In genomic region chr12:76190940-76191339, GRCm38 (mm10) we compare ENCODE assay signal across 9 mouse cellular contexts. TPM values are rescaled to one million over a fixed set of nuclear protein-coding genes. Genes with fewer than 3 reads are reported as not detected.
DNase-seq lines count a peak whose midpoint lies in the region; ATAC-seq lines count a peak whose summit lies in the region.
"Had no signal": no experiment of that assay in that cellular context is flagged by ENCODE, and none has a peak within 500 bp of the region (broad histone marks: within the 10 kb centered on the region; RNA-seq: fewer than 3 reads in every experiment).

No protein-coding gene starts in this region.

- peaks cover 4% of the 10 kb centered on the region; the same call in 1 of the 2 replicates for H3K4me1 ChIP-seq in kidney, embryonic 14.5 days (ENCODE audit: control insufficient read depth, insufficient read depth, low read length)
- peaks cover 3% of the 10 kb centered on the region; the same call in 1 of the 2 replicates for H3K4me1 ChIP-seq in midbrain, embryonic 13.5 days (replicated peaks)

- no peaks in the 10 kb centered on the region for H3K36me3 ChIP-seq in kidney, embryonic 14.5 days (ENCODE audit: control insufficient read depth, insufficient read depth, low read length)
- no peaks in the 10 kb centered on the region for H3K36me3 ChIP-seq in midbrain, embryonic 13.5 days

- no peaks in the 10 kb centered on the region for H3K27me3 ChIP-seq in kidney, embryonic 14.5 days (ENCODE audit: control insufficient read depth, insufficient read depth, low read length)
- H3K27me3 ChIP-seq in midbrain, embryonic 13.5 days = peaks cover 10% of the 10 kb centered on the region

- H3K4me3 ChIP-seq in kidney, embryonic 14.5 days (ENCODE audit: low read length) = no peak overlapping the region
- H3K4me3 ChIP-seq in midbrain, embryonic 13.5 days (replicated peaks) = no peak overlapping the region

- peak; percentile 61; the same call in 1 of the 2 replicates for ATAC-seq in cerebellum, adult (ENCODE audit: insufficient number of reproducible peaks, low FRiP score, low TSS enrichment)
- 0 out of 2 replicates have a peak, but pooled peaks have one; percentile 48 for ATAC-seq in erythroid progenitor cell, adult 5-6 weeks (replicated peaks; ENCODE audit: low FRiP score, poor library complexity, severe bottlenecking)
- peak; percentile 51; the same call in 1 of the 2 replicates for ATAC-seq in kidney, embryonic 14.5 days (ENCODE audit: low FRiP score, low TSS enrichment)
- ATAC-seq in midbrain, embryonic 13.5 days = 0 out of 2 replicates have a peak, but pooled peaks have one; percentile 43

- no peak overlapping the region for H3K27ac ChIP-seq in kidney, embryonic 14.5 days (ENCODE audit: low read depth, low read length)
- H3K27ac ChIP-seq in midbrain, embryonic 13.5 days = no peak overlapping the region

- no peak for DNase-seq in cerebellum, postnatal 4 days (ENCODE audit: low spot score in 2 of 2)
- peak; percentile 27 for DNase-seq in testis, postnatal 14 days (ENCODE audit: low spot score)
- DNase-seq in testis, postnatal 10 days (ENCODE audit: low spot score) = no peak
- no peak for DNase-seq in urinary bladder, postnatal 36 days (ENCODE audit: low spot score in 2 of 2)

- 51% methylated on average over 11 of the region's 11 CpGs for WGBS in kidney, embryonic 14.5 days
- 54% methylated on average over 11 of the region's 11 CpGs for WGBS in midbrain, embryonic 13.5 days

- no peak overlapping the region for H3K9ac ChIP-seq in kidney, embryonic 14.5 days (ENCODE audit: low read depth, low read length)
- no peak overlapping the region for H3K9ac ChIP-seq in midbrain, embryonic 13.5 days (replicated peaks)

- no peaks in the 10 kb centered on the region for H3K9me3 ChIP-seq in kidney, embryonic 14.5 days (ENCODE audit: control insufficient read depth, low read length)
- no peaks in the 10 kb centered on the region for H3K9me3 ChIP-seq in midbrain, embryonic 13.5 days

- H3K4me2 ChIP-seq in kidney, embryonic 14.5 days (replicated peaks; ENCODE audit: low read depth, low read length) = no peak overlapping the region
- no peak overlapping the region for H3K4me2 ChIP-seq in midbrain, embryonic 13.5 days (replicated peaks)

RNA-seq across cellular contexts. Expression of gene Esr2, which starts 13.9 kb away (rescaled TPM):
- not detected in 2 replicates for total RNA-seq in erythroid progenitor cell, adult 5-6 weeks (2015; ENCODE audit: low replicate concordance)
- total RNA-seq in erythroid progenitor cell, adult 5-6 weeks (2017; ENCODE audit: low replicate concordance) = not detected in 2 replicates
- 0.39 and 0.57 TPM in 2 replicates for polyA plus RNA-seq in kidney, embryonic 14.5 days (2014; fragmentation: Nextera tagmentation; extraction: Ambion mirVana)
- 0.12 and 0.14 TPM in 2 replicates for polyA plus RNA-seq in midbrain, embryonic 13.5 days (2015; fragmentation: Nextera tagmentation; extraction: Ambion mirVana)
- total RNA-seq: heart, postnatal 14 days had no signal

RNA-seq across cellular contexts. Expression of gene Tex21, which starts 55.6 kb away (rescaled TPM):
- not detected in 2 replicates for total RNA-seq in erythroid progenitor cell, adult 5-6 weeks (2015; ENCODE audit: low replicate concordance)
- not detected in 2 replicates for total RNA-seq in erythroid progenitor cell, adult 5-6 weeks (2017; ENCODE audit: low replicate concordance)
- polyA plus RNA-seq in kidney, embryonic 14.5 days (2014; fragmentation: Nextera tagmentation; extraction: Ambion mirVana) = not detected in 2 replicates
- polyA plus RNA-seq in midbrain, embryonic 13.5 days (2015; fragmentation: Nextera tagmentation; extraction: Ambion mirVana) = not detected in 2 replicates
- total RNA-seq: heart, postnatal 14 days had no signal
